Mouse (Mus musculus) liver, embryonic 15.5 days (tissue): ENCODE data around the gene Lrrc72. TPM values are rescaled to one million over a fixed set of nuclear protein-coding genes. Genes with fewer than 3 reads are reported as not detected.

Experiments used
- ATAC-seq: fragments of 200-750 bp; cut with Nextera tagmentation; 2 replicates; pipeline ENCODE4 v1.8.0; 2017; ENCODE audit warnings: moderate number of reproducible peaks, mild to moderate bottlenecking, moderate library complexity; ENCODE audit not compliant: insufficient read depth
- H3K27ac ChIP-seq: fragments of 300-500 bp; sonication (generic); replicated peaks from 2 replicates; pipeline ENCODE4 v1.5.1; 2015; ENCODE audit warnings: mild to moderate bottlenecking, inconsistent platforms
- H3K27me3 ChIP-seq: fragments of 300-500 bp; sonication (generic); 2 replicates; pipeline ENCODE4 v1.6.1; 2015; ENCODE audit warnings: mild to moderate bottlenecking, inconsistent platforms
- H3K36me3 ChIP-seq: fragments of 300-500 bp; sonication (generic); replicated peaks from 2 replicates; pipeline ENCODE4 v1.6.1; 2015; ENCODE audit warnings: moderate library complexity, mild to moderate bottlenecking, inconsistent platforms
- H3K4me1 ChIP-seq: fragments of 300-500 bp; sonication (generic); replicated peaks from 2 replicates; pipeline ENCODE4 v1.6.1; 2015; ENCODE audit warnings: inconsistent platforms
- H3K4me2 ChIP-seq: fragments of 300-500 bp; sonication (generic); 2 replicates; pipeline ENCODE4 v1.6.1; 2015; ENCODE audit warnings: moderate library complexity, mild to moderate bottlenecking, inconsistent platforms
- H3K4me3 ChIP-seq: fragments of 300-500 bp; sonication (generic); replicated peaks from 2 replicates; pipeline ENCODE4 v1.5.1; 2015; ENCODE audit warnings: mild to moderate bottlenecking, inconsistent platforms
- H3K9ac ChIP-seq: fragments of 300-500 bp; sonication (generic); 2 replicates; pipeline ENCODE4 v1.6.1; 2015; ENCODE audit warnings: moderate library complexity, mild to moderate bottlenecking, inconsistent platforms
- H3K9me3 ChIP-seq: fragments of 300-500 bp; sonication (generic); replicated peaks from 2 replicates; pipeline ENCODE4 v1.6.1; 2016; ENCODE audit warnings: inconsistent platforms
- WGBS: fragments of 180-500 bp; shearing (Covaris S2); methylation state at CpG from one replicate; pipeline ENCODE4 v1.1.7; 2015; ENCODE audit warnings: mixed read lengths; ENCODE audit not compliant: insufficient replicate concordance; 5-methylcytosine and 5-hydroxymethylcytosine counted together
- polyA plus RNA-seq: library from polyadenylated mRNA; unstranded; fragments of >200 nt; fragmentation: Nextera tagmentation; extraction: Ambion mirVana; gene quantifications from 2 replicates; pipeline ENCODE4 v1.2.1, GENCODE M21; 2015

Lrrc72 gene
- polyA plus RNA-seq, 1 experiment from 2014 or later: not detected

- Histone ChIP-seq H3K36me3 (peaks cover 40% of the 10 kb centered on the region), H3K4me2 (no peak overlapping the region), H3K4me1 (no peaks in the 10 kb centered on the region), H3K9me3 (no peaks in the 10 kb centered on the region), H3K27ac (no peak overlapping the region), H3K4me3 (no peak overlapping the region), H3K9ac (no peak overlapping the region), H3K27me3 (no peaks in the 10 kb centered on the region)
- ATAC-seq: no peak
- WGBS: 82% methylated on average over 3 of the region's 3 CpGs
Observed at GRCm38 (mm10) chr12:36189610-36190009, 63.6 kb downstream of the Lrrc72 start.

GRCm38 (mm10) chr12:36187081-36187480 lies 66.1 kb downstream of the Lrrc72 start:
- Histone ChIP-seq H3K4me3 (no peak overlapping the region), H3K27me3 (no peaks in the 10 kb centered on the region), H3K9me3 (no peaks in the 10 kb centered on the region), H3K4me2 (no peak overlapping the region), H3K9ac (no peak overlapping the region), H3K4me1 (no peaks in the 10 kb centered on the region), H3K27ac (no peak overlapping the region), H3K36me3 (peaks cover 44% of the 10 kb centered on the region)
- WGBS: 54% methylated on average over 6 of the region's 6 CpGs
- no peak for ATAC-seq

GRCm38 (mm10) chr12:36182570-36182969 lies 70.6 kb downstream of the Lrrc72 start:
- no peak overlapping the region for H3K4me2 ChIP-seq
- WGBS: 68% methylated on average over 6 of the region's 6 CpGs
- H3K36me3 ChIP-seq: peaks cover 24% of the 10 kb centered on the region
- H3K27ac ChIP-seq: no peak overlapping the region
- H3K27me3 ChIP-seq: no peaks in the 10 kb centered on the region
- no peaks in the 10 kb centered on the region for H3K9me3 ChIP-seq
- H3K4me1 ChIP-seq: no peaks in the 10 kb centered on the region
- no peak overlapping the region for H3K4me3 ChIP-seq
- ATAC-seq: 0 out of 2 replicates have a peak, but pooled peaks have one; percentile 15
- H3K9ac ChIP-seq: no peak overlapping the region

GRCm38 (mm10) chr12:36177227-36177626 lies 76.0 kb downstream of the Lrrc72 start:
- Histone ChIP-seq H3K9me3 (no peaks in the 10 kb centered on the region), H3K9ac (no peak overlapping the region), H3K4me3 (no peak overlapping the region), H3K4me1 (no peaks in the 10 kb centered on the region), H3K27me3 (no peaks in the 10 kb centered on the region), H3K4me2 (no peak overlapping the region), H3K36me3 (peaks cover 26% of the 10 kb centered on the region; the same call in 1 of the 2 replicates), H3K27ac (no peak overlapping the region)
- no peak for ATAC-seq
- 79% methylated on average over 5 of the region's 5 CpGs for WGBS

GRCm38 (mm10) chr12:36165299-36165698 lies 87.9 kb downstream of the Lrrc72 start:
- Histone ChIP-seq H3K36me3 (0 out of 2 replicates have a peak, but pooled peaks cover 8% of the 10 kb centered on the region), H3K4me2 (no peak overlapping the region), H3K27me3 (no peaks in the 10 kb centered on the region), H3K27ac (no peak overlapping the region), H3K9me3 (no peaks in the 10 kb centered on the region), H3K9ac (no peak overlapping the region), H3K4me1 (peaks cover 23% of the 10 kb centered on the region), H3K4me3 (no peak overlapping the region)
- 36% methylated on average over 1 of the region's 1 CpGs for WGBS
- ATAC-seq: no peak

- Histone ChIP-seq H3K27me3 (no peaks in the 10 kb centered on the region), H3K9ac (no peak overlapping the region), H3K4me2 (no peak overlapping the region), H3K4me1 (peaks cover 23% of the 10 kb centered on the region), H3K36me3 (0 out of 2 replicates have a peak, but pooled peaks cover 8% of the 10 kb centered on the region), H3K27ac (no peak overlapping the region), H3K4me3 (no peak overlapping the region), H3K9me3 (no peaks in the 10 kb centered on the region)
- WGBS: 18% methylated on average over 7 of the region's 7 CpGs
- peak; percentile 47; the same call in 1 of the 2 replicates for ATAC-seq
Observed at GRCm38 (mm10) chr12:36164126-36164791, 88.9 kb downstream of the Lrrc72 start.

Other genes starting within 250 kb of the Lrrc72 start
- gene Tspan13, start 210.9 kb downstream of the Lrrc72 start, polyA plus RNA-seq: 17.2 and 17.7 TPM in 2 replicates
- 7.1 and 7.4 TPM in 2 replicates for gene Ankmy2, start 96.3 kb downstream of the Lrrc72 start, polyA plus RNA-seq
- 33.9 and 39.1 TPM in 2 replicates for gene Bzw2, start 95.3 kb downstream of the Lrrc72 start, polyA plus RNA-seq
- 0.13 and 0.23 TPM in 2 replicates for gene Sostdc1, start 60.7 kb upstream of the Lrrc72 start, polyA plus RNA-seq
- gene Ispd, start 128.1 kb upstream of the Lrrc72 start, polyA plus RNA-seq: 1.8 and 1.9 TPM in 2 replicates
- 0.41 TPM in 1 of 2 replicates, not detected in the other for gene D630036H23Rik, start 128.8 kb upstream of the Lrrc72 start, polyA plus RNA-seq